Mouse (Mus musculus): ENCODE measurements around the gene Angpt4.

The Angpt4 gene

DNA sequence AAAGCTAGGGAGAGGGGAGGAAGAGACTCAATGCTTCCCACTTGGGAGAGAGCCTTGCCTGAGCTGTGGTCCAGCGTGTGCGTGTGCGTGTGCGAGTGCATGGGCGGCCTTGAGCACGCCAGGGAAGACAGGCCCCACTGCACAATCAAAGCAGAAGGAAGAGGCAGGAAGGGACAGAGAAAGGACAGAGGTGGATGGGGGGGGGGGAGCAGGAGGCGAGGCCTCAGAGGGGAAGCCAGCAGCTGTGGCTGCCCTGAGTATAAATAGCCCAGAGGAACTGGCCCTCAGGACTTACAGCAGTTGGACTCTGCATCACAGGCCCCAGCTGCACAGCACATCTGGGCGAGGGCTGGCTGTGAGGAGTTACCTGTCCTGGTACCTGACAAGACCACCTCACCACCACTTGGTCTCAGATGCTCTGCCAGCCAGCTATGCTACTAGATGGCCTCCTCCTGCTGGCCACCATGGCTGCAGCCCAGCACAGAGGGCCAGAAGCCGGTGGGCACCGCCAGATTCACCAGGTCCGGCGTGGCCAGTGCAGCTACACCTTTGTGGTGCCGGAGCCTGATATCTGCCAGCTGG, at the start of gene Angpt4:
TSS of gene Angpt4 (plus strand) at position 292 of the 582 bp plus-strand sequence.
- no peak for DNase-seq (ENCODE audit: low spot score)

DNA sequence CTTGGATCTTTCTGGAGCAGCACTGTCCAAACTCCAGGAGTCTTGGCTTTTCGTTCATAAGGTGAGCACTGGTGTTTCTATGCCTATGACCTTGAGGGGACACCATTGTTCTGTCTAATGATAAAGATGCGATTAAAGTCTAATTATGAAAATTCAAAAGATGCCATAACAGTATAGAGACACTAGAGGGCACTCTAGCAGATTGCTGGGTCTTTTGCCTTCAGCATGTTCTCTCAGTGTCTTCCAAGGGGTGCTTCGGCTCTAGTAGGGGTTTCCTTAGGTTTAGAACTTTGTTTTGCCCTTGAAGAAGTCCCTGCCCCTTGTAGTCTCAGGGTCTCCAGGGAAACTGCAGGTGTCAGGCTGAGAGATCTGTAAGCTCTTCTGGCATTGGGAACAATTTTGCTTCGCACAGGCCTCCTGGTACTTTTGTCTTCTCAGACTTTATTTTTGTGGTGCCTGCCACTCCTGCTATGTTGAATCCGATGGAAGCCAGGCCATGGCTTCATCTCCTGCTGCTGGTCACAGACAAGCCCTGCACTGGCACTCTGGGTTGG, 48.7 kb upstream of the Angpt4 start:
- no peak for DNase-seq (ENCODE audit: low spot score)

DNA sequence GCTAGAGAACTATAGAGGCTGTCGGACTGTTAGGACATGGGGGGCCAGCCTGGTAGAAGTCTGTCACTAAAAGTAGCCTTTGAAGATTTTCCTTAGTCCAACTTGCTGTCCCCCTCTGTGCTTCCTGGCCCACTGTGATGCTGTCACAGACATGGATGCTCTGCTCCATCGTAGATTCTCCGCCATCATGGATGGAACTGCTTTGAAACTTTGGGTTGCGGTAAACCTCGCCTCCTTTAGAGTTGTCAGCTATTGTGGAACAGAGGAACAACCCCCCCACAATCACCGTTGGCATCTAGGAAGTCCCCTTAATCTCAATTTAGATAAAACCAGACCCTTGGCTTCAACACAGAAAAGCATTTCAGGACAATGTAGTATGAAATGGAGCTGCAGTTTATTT, 46.1 kb upstream of the Angpt4 start:
- no peak for DNase-seq (ENCODE audit: low spot score)

DNA sequence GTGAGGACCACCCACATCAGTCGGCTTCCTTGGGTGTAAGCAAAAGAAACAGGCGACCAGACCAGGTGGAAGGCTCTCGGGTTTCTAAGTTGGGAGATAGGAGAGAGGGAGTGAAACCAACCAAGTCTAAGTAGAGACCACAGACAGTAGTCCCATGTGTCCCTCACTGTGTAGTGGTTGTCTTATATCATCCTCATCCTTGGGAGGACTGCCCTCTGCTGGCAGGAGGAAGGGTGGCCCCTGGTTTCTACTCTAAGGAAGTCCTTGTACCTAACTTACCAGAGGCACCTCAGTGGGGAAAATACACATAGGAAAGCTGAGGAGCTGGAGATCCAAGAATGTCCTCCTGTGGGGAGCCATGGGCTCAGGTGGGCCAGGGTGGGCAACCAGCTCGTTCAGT, 44.5 kb upstream of the Angpt4 start:
- DNase-seq (ENCODE audit: low spot score), result peak; percentile 61

DNA sequence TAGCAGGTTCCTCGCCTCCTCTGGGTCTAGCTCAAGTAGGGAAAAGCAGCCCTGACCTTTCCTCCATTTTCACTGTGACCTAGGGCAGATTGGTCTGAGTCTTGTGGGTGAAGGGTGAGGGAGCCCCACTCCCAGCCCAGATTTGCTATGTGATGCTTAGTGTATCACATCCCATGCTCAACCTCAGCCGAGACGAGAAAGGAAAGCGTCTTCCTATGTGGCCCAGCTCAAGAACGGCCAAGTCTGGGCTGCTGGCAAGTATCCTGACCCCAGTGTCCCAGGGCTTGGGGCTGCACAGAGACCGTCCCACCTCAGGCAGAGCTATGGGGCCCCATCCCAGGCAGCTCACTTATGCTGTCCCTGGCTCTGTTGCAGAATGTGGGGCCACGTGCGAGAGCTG, 42.8 kb upstream of the Angpt4 start:
- no peak for DNase-seq (ENCODE audit: low spot score)

GRCm38 (mm10) chr2:151874551-151874950, 36.5 kb upstream of the Angpt4 start:
- no peak for DNase-seq (ENCODE audit: low spot score)

DNA sequence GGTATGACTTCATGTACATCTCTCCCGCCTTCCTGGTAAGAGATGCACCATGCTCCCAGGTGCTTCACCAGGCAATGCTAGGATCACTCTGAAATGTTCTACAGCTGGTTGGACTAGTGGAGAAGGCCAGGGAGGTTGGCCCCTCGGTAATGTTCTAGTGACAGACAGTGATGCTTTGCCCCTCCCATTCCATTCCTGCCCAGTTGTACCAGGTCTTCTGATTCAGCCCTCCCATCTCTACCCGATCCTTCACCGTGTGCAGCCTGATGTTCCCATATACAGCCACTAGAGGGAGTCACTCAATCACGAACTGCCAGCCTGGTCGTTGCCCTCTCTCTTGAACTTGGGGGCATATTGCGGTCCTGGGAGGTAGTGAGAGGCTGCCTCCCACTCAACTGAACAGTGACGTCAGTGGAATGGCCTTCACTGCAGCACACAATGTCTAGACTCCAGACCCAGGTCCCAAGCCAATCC, 35.0 kb upstream of the Angpt4 start:
- no peak for DNase-seq (ENCODE audit: low spot score)

- DNase-seq (ENCODE audit: low spot score), result no peak
Measured at GRCm38 (mm10) chr2:151878645-151879044, 32.4 kb upstream of the Angpt4 start.

- DNase-seq (ENCODE audit: low spot score), result no peak
Measured at GRCm38 (mm10) chr2:151879760-151880159, 31.2 kb upstream of the Angpt4 start.

GRCm38 (mm10) chr2:151891031-151891430, 20.0 kb upstream of the Angpt4 start:
- peak; percentile 6 for DNase-seq (ENCODE audit: low spot score)

DNA sequence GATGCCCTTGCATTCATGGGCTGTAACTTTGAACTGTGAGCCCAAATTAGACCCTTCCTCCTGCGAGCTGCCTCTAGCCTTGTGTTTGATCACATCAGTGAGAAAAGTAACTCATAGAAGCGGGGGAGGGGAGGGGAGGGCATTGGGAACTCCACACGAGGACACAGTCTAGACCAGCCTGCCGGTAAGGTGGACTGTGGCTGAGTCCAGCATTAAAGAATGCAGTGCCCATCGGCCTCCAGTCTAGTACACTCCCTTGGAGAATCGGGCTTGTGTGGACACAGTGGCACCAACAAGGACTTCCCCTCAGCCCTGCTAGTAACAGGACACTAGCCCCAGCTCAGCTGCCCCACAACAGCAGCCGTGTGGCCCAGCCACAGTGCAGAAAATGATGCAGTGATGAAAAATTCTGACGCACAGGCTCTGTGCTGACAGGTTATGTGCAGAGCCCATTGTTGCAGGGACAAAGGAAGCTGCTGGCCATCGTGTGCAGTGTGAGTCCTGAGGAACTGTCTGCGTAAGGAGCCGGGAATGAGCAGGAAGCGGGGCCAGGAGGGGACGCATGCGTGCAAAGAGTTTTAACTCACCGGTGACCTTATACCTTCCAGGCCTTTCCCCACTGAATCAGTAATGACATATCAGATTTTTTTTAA, 17.8 kb upstream of the Angpt4 start:
- no peak for DNase-seq (ENCODE audit: low spot score)

DNA sequence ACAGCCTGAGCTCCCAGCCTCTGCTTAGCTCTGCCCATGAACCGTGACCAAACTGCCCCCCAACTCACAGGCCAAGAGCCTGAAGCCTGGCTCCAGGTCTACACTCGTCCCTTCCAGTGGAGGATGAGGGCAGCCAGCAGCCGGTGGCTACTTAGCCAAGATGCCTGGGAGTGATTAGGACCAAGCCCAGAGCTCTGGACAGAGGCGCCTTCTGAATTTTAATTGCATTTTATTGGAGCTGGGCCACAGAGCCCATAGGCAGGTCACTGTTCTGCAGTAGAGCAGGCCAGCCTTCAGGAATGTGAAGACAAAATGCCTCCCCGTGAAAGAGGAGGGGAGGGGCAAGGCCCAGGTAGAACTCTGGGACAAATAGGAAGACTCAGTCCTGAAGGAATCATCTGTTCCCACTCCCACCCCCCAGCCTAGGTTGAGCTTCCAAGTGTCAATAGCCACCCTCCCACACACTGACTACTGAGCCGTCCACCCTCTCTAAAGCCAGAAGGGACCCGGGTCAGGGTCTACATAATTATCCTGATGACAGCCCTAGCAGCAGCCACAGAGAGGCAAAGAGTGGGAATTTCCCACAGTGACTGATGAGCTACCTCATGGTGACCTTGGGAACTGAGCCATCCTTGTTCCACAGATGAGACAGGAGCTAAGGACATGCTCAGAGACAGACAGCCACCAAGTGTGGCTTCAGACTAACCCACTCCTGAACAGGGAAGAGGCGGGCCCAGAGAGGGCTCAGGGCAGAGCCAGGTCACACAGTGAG, 16.6 kb upstream of the Angpt4 start:
- DNase-seq (ENCODE audit: low spot score), result no peak

DNA sequence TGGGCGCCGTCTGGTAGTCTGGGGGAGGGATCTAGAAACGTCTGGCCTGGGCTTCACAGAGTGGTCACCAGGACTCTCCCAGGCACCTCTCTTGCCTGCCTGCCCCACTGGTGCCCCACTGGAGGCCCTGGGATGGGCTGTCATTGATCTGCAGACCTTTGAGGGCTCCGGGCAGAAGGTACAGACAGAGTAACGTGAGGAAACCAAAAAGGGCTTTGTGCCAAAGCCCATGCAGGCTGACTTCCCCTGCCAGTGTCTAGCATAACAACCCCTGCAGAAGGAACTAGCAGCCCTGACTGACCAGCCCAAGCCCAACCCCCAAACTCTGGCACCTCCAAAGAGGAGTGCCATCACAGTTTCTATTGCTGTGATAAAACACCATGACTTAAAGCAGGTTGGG, 15.1 kb upstream of the Angpt4 start:
- DNase-seq (ENCODE audit: low spot score), result no peak

GRCm38 (mm10) chr2:151898106-151898505, 12.9 kb upstream of the Angpt4 start:
- DNase-seq (ENCODE audit: low spot score), result no peak

GRCm38 (mm10) chr2:151900845-151901244, 10.2 kb upstream of the Angpt4 start:
- no peak for DNase-seq (ENCODE audit: low spot score)

- no peak for DNase-seq (ENCODE audit: low spot score)
Measured at GRCm38 (mm10) chr2:151903267-151903666, 7.7 kb upstream of the Angpt4 start.

- DNase-seq (ENCODE audit: low spot score), result no peak
Measured at GRCm38 (mm10) chr2:151903933-151904332, 7.1 kb upstream of the Angpt4 start.

DNA sequence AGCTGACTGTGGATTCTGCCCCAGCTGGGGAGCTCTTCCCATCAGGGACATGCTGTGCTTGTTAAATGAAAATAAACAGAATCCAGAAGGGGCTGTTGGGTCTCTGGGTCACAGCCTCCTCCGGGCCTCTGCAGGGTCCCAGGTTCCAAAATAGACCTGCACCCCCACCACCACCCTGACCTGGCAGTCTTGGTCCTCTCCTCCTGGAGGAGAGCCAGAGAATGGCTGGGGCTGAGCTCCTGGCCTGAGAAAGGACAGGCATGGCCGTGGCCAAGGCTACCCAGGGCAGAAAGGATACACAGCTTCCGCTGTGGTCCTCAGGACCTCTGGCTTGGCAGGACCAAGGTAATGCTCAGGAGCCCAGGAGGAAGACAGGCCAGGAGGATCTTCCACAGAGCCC, 6.4 kb upstream of the Angpt4 start:
- no peak for DNase-seq (ENCODE audit: low spot score)

DNA sequence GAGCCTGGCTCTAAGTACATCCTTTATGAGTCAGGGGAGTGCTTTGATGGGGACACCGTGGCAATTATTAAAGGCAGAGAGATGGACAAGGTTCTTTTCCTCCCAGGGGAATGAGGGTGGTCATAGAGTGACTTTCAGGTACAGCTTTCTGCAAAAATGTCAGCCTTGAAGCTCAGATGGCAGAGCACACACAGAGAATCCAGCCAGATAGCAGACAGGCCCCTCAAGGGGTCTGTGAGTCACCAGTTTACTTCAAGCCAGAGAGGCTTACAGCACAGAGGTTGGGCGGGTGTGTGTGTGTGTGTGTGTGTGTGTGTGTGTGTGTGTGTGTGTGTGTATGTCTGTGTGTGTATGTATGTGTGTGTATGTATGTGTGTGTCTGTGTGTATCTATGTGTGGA, 4.0 kb upstream of the Angpt4 start:
- DNase-seq (ENCODE audit: low spot score), result no peak

GRCm38 (mm10) chr2:151909386-151909785, 1.6 kb upstream of the Angpt4 start:
- no peak for DNase-seq (ENCODE audit: low spot score)

DNA sequence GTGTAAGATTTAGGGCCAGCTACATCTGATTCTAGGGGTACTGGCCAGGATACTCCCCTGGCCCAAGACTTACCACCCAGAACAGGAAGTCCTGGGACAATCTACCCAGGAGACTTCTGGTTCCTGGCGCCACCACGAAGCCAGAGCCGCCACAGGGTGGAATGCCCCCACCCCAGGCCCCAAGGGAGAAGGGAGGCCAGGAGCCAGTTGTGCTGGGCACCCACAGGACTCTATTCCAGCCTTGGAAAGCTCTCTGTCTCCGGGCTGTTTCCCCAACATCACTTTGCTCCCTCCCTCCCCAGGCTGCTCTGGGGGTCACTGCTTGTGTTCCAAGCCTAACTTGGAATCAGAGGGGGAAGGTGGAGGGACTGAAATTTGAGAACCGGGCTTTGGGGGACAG, 512 bp upstream of the Angpt4 start:
- no peak for DNase-seq (ENCODE audit: low spot score)

GRCm38 (mm10) chr2:151911751-151912150, 741 bp downstream of the Angpt4 start:
- DNase-seq (ENCODE audit: low spot score), result no peak

DNA sequence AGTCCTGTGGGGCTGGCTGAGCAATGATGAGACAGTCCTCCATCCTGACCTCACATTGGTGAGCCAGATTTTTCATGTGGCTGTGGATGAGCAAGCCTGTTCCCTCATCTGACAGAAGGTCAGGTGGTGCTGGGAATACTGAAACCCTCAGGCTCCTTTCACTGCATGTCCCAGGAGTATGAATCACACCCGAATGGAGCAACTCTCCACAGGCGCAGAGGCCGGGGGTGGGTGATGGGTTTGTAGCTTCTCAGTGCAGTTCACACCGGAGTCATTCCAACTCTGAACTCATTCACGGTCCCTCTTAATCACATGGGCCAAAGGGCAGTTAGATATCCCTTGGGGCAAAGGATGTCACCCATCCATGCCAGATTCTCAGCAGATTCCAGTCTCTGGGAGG, 3.1 kb downstream of the Angpt4 start:
- no peak for DNase-seq (ENCODE audit: low spot score)

Measured in layer of hippocampus, adult 9-10 months (tissue).